Mouse (Mus musculus): ENCODE measurements at regions not wholly inside any gene's neighbourhood (a gene's known extent, or its start where the extent isn't known, plus 50 kb on each side); places are given as distances from the start of the nearest gene placed in this dataset.
"Not testable (repeated sequence)": the region's sequence is repeated elsewhere in the genome, so short reads cannot be mapped to it uniquely, and the experiment has no call there.

GRCm38 (mm10) chr13:45169716-45170115, 91.2 kb downstream of the Gm9817 start:
- H3K4me3 ChIP-seq (replicated peaks; ENCODE audit: control insufficient read depth, low read depth, low read length) = no peak overlapping the region
- TF ChIP-seq POLR2A (IDR thresholded peaks at IDR 0.05; ENCODE audit: borderline replicate concordance, control insufficient read depth, low read depth, low read length) = no peak
- no peak for TF ChIP-seq CTCF (IDR thresholded peaks at IDR 0.05; ENCODE audit: control insufficient read depth, insufficient read depth, low read length)
- H3K4me1 ChIP-seq (ENCODE audit: control insufficient read depth, insufficient read depth, low read length) = no peaks in the 10 kb centered on the region; the same call in 1 of the 2 replicates
- no peak overlapping the region for H3K27ac ChIP-seq (ENCODE audit: control insufficient read depth, insufficient read depth, low read depth, low read length, poor library complexity)

- 82% methylated on average over 9 of the region's 9 CpGs for WGBS
- no peak for TF ChIP-seq CTCF (IDR thresholded peaks at IDR 0.05; ENCODE audit: control insufficient read depth, insufficient read depth, low read length)
- TF ChIP-seq POLR2A (IDR thresholded peaks at IDR 0.05; ENCODE audit: borderline replicate concordance, control insufficient read depth, low read depth, low read length) = no peak
- H3K4me3 ChIP-seq (replicated peaks; ENCODE audit: control insufficient read depth, low read depth, low read length) = no peak overlapping the region
- H3K4me1 ChIP-seq (ENCODE audit: control insufficient read depth, insufficient read depth, low read length) = no peaks in the 10 kb centered on the region
- no peak overlapping the region for H3K27ac ChIP-seq (ENCODE audit: control insufficient read depth, insufficient read depth, low read depth, low read length, poor library complexity)
Observed at GRCm38 (mm10) chr13:45173139-45173538, 94.6 kb downstream of the Gm9817 start.

GRCm38 (mm10) chr13:45175711-45176205, 97.3 kb downstream of the Gm9817 start:
- H3K4me3 ChIP-seq (replicated peaks; ENCODE audit: control insufficient read depth, low read depth, low read length) = not testable (repeated sequence)

GRCm38 (mm10) chr13:45181529-45182230, 103.2 kb downstream of the Gm9817 start:
- WGBS = 74% methylated on average over 1 of the region's 1 CpGs

More at GRCm38 (mm10) chr13:45175711-45176205, 97.3 kb downstream of the Gm9817 start:
- not testable (repeated sequence) for H3K27ac ChIP-seq (ENCODE audit: control insufficient read depth, insufficient read depth, low read depth, low read length, poor library complexity); H3K4me1 ChIP-seq (ENCODE audit: control insufficient read depth, insufficient read depth, low read length)
- 89% methylated on average over 3 of the region's 3 CpGs for WGBS

GRCm38 (mm10) chr13:45189389-45189788, 110.9 kb downstream of the Gm9817 start:
- H3K27ac ChIP-seq (ENCODE audit: control insufficient read depth, insufficient read depth, low read depth, low read length, poor library complexity) = no peak overlapping the region
- TF ChIP-seq CTCF (IDR thresholded peaks at IDR 0.05; ENCODE audit: control insufficient read depth, insufficient read depth, low read length) (no peak), POLR2A (IDR thresholded peaks at IDR 0.05; ENCODE audit: borderline replicate concordance, control insufficient read depth, low read depth, low read length) (no peak)
- 72% methylated on average over 6 of the region's 6 CpGs for WGBS

More at GRCm38 (mm10) chr13:45181529-45182230, 103.2 kb downstream of the Gm9817 start:
- H3K4me1 ChIP-seq (ENCODE audit: control insufficient read depth, insufficient read depth, low read length) = no peaks in the 10 kb centered on the region
- no peak for TF ChIP-seq POLR2A (IDR thresholded peaks at IDR 0.05; ENCODE audit: borderline replicate concordance, control insufficient read depth, low read depth, low read length)
- TF ChIP-seq CTCF (IDR thresholded peaks at IDR 0.05; ENCODE audit: control insufficient read depth, insufficient read depth, low read length) = no peak
- H3K4me3 ChIP-seq (replicated peaks; ENCODE audit: control insufficient read depth, low read depth, low read length) = no peak overlapping the region
- no peak overlapping the region for H3K27ac ChIP-seq (ENCODE audit: control insufficient read depth, insufficient read depth, low read depth, low read length, poor library complexity)

GRCm38 (mm10) chr13:45190151-45190550, 111.7 kb downstream of the Gm9817 start:
- no peak overlapping the region for H3K4me3 ChIP-seq (replicated peaks; ENCODE audit: control insufficient read depth, low read depth, low read length)
- TF ChIP-seq CTCF (IDR thresholded peaks at IDR 0.05; ENCODE audit: control insufficient read depth, insufficient read depth, low read length) = no peak
- TF ChIP-seq POLR2A (IDR thresholded peaks at IDR 0.05; ENCODE audit: borderline replicate concordance, control insufficient read depth, low read depth, low read length) = no peak
- 70% methylated on average over 4 of the region's 4 CpGs for WGBS
- no peak overlapping the region for H3K27ac ChIP-seq (ENCODE audit: control insufficient read depth, insufficient read depth, low read depth, low read length, poor library complexity)
- H3K4me1 ChIP-seq (ENCODE audit: control insufficient read depth, insufficient read depth, low read length) = no peaks in the 10 kb centered on the region

More at GRCm38 (mm10) chr13:45189389-45189788, 110.9 kb downstream of the Gm9817 start:
- H3K4me3 ChIP-seq (replicated peaks; ENCODE audit: control insufficient read depth, low read depth, low read length) = no peak overlapping the region
- H3K4me1 ChIP-seq (ENCODE audit: control insufficient read depth, insufficient read depth, low read length) = no peaks in the 10 kb centered on the region

- Histone ChIP-seq H3K4me3 (replicated peaks; ENCODE audit: control insufficient read depth, low read depth, low read length) (no peak overlapping the region), H3K27ac (ENCODE audit: control insufficient read depth, insufficient read depth, low read depth, low read length, poor library complexity) (no peak overlapping the region), H3K4me1 (ENCODE audit: control insufficient read depth, insufficient read depth, low read length) (no peaks in the 10 kb centered on the region; the same call in 1 of the 2 replicates)
- TF ChIP-seq CTCF (IDR thresholded peaks at IDR 0.05; ENCODE audit: control insufficient read depth, insufficient read depth, low read length) (no peak), POLR2A (IDR thresholded peaks at IDR 0.05; ENCODE audit: borderline replicate concordance, control insufficient read depth, low read depth, low read length) (no peak)
- 68% methylated on average over 8 of the region's 8 CpGs for WGBS
Observed at GRCm38 (mm10) chr13:45192079-45192478, 113.6 kb downstream of the Gm9817 start.

- H3K4me3 ChIP-seq (replicated peaks; ENCODE audit: control insufficient read depth, low read depth, low read length) = no peak overlapping the region
- TF ChIP-seq POLR2A (IDR thresholded peaks at IDR 0.05; ENCODE audit: borderline replicate concordance, control insufficient read depth, low read depth, low read length) (no peak), CTCF (IDR thresholded peaks at IDR 0.05; ENCODE audit: control insufficient read depth, insufficient read depth, low read length) (no peak)
- H3K27ac ChIP-seq (ENCODE audit: control insufficient read depth, insufficient read depth, low read depth, low read length, poor library complexity) = no peak overlapping the region
- WGBS = 11% methylated on average over 2 of the region's 2 CpGs
- H3K4me1 ChIP-seq (ENCODE audit: control insufficient read depth, insufficient read depth, low read length) = no peaks in the 10 kb centered on the region; the same call in 1 of the 2 replicates
Observed at GRCm38 (mm10) chr13:45195562-45195961, 117.1 kb downstream of the Gm9817 start.
